Mouse (Mus musculus) kidney, embryonic 15.5 days (tissue): ENCODE results near the gene Purb. TPM values are rescaled to one million over a fixed set of nuclear protein-coding genes. Genes with fewer than 3 reads are reported as not detected.
A peak's percentile ranks its signal among the peaks of the same experiment; 100 is the strongest.
"Not testable (repeated sequence)": the region's sequence is repeated elsewhere in the genome, so short reads cannot be mapped to it uniquely, and the experiment has no call there.

Experiments
- ATAC-seq: fragments of 200-750 bp; cut with Nextera tagmentation; replicated peaks from 2 replicates; pipeline ENCODE4 v1.8.0; 2017; ENCODE audit warnings: moderate TSS enrichment; ENCODE audit not compliant: low FRiP score
- H3K27ac ChIP-seq: fragments of 300-500 bp; sonication (generic); 2 replicates; pipeline ENCODE4 v1.5.1; 2015; ENCODE audit warnings: mild to moderate bottlenecking, inconsistent platforms
- H3K27me3 ChIP-seq: fragments of 300-500 bp; sonication (generic); 2 replicates; pipeline ENCODE4 v1.6.1; 2015; ENCODE audit warnings: inconsistent platforms
- H3K36me3 ChIP-seq: fragments of 300-500 bp; sonication (generic); 2 replicates; pipeline ENCODE4 v1.6.1; 2015; ENCODE audit warnings: inconsistent platforms
- H3K4me1 ChIP-seq: fragments of 300-500 bp; sonication (generic); 2 replicates; pipeline ENCODE4 v1.6.1; 2015; ENCODE audit warnings: inconsistent platforms
- H3K4me2 ChIP-seq: fragments of 300-500 bp; sonication (generic); 2 replicates; pipeline ENCODE4 v1.6.1; 2015; ENCODE audit warnings: moderate library complexity, mild to moderate bottlenecking, inconsistent platforms
- H3K4me3 ChIP-seq: fragments of 300-500 bp; sonication (generic); replicated peaks from 2 replicates; pipeline ENCODE4 v1.5.1; 2015; ENCODE audit warnings: mild to moderate bottlenecking, inconsistent platforms
- H3K9ac ChIP-seq: fragments of 300-500 bp; sonication (generic); 2 replicates; pipeline ENCODE4 v1.6.1; 2015; ENCODE audit warnings: mild to moderate bottlenecking, inconsistent platforms
- H3K9me3 ChIP-seq: fragments of 300-500 bp; sonication (generic); replicated peaks from 2 replicates; pipeline ENCODE4 v1.6.1; 2016; ENCODE audit warnings: inconsistent platforms
- WGBS: fragments of 180-500 bp; shearing (Covaris S2); methylation state at CpG from one replicate; pipeline ENCODE4 v1.1.7; 2015; ENCODE audit warnings: mixed read lengths; 5-methylcytosine and 5-hydroxymethylcytosine counted together
- microRNA-seq: library from miRNA; unstranded; fragments of <30 nt; microRNA quantifications from one replicate; pipeline ENCODE4, GENCODE M21; 2016
- polyA plus RNA-seq: library from polyadenylated mRNA; unstranded; fragments of >200 nt; fragmentation: Nextera tagmentation; extraction: Ambion mirVana; gene quantifications from 2 replicates; pipeline ENCODE4 v1.2.1, GENCODE M21; 2015

Purb gene
- polyA plus RNA-seq, 1 experiment from 2014 or later: 29.2 TPM

DNA sequence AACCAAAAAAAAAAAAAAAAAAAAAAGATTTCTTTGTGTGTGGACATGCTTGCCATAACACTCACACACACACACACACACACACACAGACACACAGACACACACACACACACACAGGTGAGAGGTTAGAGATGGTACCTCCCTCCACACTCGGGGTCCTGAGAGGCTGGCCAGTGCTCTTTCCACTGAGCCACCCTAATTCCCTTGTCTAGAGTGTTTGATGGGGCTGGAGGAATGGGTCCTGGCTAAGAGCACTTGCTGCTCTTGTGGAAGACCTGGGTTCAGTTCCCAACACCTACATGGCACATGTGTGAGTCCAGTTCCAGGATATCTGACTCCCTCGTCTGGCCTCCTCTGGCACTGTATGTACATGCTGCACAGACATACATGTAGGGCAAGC, 38.0 kb downstream of the Purb start:
- no peaks in the 10 kb centered on the region for H3K27me3 ChIP-seq
- peaks cover 3% of the 10 kb centered on the region; the same call in 1 of the 2 replicates for H3K4me1 ChIP-seq
- H3K27ac ChIP-seq: no peak overlapping the region
- ATAC-seq: no peak
- H3K4me3 ChIP-seq: no peak overlapping the region
- 88% methylated on average over 2 of the region's 2 CpGs for WGBS
- H3K9me3 ChIP-seq: no peaks in the 10 kb centered on the region; the same call in 1 of the 2 replicates
- H3K4me2 ChIP-seq: no peak overlapping the region
- peaks cover 76% of the 10 kb centered on the region for H3K36me3 ChIP-seq
- no peak overlapping the region for H3K9ac ChIP-seq

DNA sequence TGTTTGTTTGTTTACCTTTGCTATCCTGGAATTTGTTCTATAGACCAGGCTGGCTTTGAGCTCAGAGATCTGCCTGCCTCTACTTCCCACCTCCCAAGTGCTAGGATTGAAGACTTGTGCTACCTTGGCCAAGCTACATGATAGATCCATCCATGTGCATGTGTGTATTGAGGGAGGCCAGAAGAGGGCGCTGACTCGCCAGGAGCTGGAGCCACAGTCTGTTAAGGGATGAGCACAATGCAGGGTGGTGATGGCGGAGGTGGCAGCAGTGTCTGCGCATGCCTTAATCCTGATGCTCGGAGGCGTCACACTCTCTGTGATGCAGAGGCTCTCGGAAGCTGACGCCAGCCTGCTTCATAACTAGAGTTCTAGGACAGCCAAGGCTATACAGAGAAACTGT, 39.3 kb downstream of the Purb start:
- no peak overlapping the region for H3K27ac ChIP-seq
- H3K27me3 ChIP-seq: no peaks in the 10 kb centered on the region
- ATAC-seq: no peak
- H3K4me3 ChIP-seq: no peak overlapping the region
- H3K9me3 ChIP-seq: no peaks in the 10 kb centered on the region; the same call in 1 of the 2 replicates
- peaks cover 86% of the 10 kb centered on the region for H3K36me3 ChIP-seq
- H3K4me2 ChIP-seq: no peak overlapping the region
- H3K9ac ChIP-seq: no peak overlapping the region
- 80% methylated on average over 8 of the region's 8 CpGs for WGBS
- no peaks in the 10 kb centered on the region for H3K4me1 ChIP-seq

DNA sequence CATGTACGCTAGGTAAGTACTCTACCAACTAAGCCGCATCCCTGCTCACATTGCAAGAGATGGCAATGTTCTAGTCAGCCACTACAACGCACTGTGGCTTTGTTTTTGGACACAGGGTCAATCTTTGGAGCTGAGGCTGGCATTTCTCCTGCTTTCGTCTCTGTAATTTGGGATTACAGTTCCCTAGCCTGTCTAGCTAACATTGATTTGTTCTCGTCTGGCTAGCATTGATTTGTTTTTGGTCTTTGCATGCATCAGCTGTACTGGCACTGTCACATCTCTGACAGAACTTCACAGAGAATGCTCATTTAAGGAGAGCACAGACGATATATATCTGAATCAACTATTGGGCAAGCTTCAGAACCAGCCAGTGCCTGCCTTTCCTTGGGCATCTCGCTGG, 45.5 kb downstream of the Purb start:
- ATAC-seq: no peak

GRCm38 (mm10) chr11:6420722-6421350, 54.9 kb downstream of the Purb start:
- H3K36me3 ChIP-seq: peaks cover 76% of the 10 kb centered on the region
- H3K4me1 ChIP-seq: peaks cover 17% of the 10 kb centered on the region
- H3K9me3 ChIP-seq: no peaks in the 10 kb centered on the region
- H3K27ac ChIP-seq: 0 out of 2 replicates have a peak overlapping the region, but pooled peaks have one; percentile 9
- no peaks in the 10 kb centered on the region for H3K27me3 ChIP-seq
- WGBS: 78% methylated on average over 2 of the region's 2 CpGs
- H3K9ac ChIP-seq: no peak overlapping the region
- H3K4me3 ChIP-seq: no peak overlapping the region
- ATAC-seq: no peak
- no peak overlapping the region for H3K4me2 ChIP-seq

More for the DNA sequence above, 45.5 kb downstream of the Purb start:
- Histone ChIP-seq H3K9ac (no peak overlapping the region), H3K4me3 (no peak overlapping the region), H3K9me3 (no peaks in the 10 kb centered on the region), H3K4me2 (no peak overlapping the region), H3K27ac (no peak overlapping the region), H3K36me3 (peaks cover 97% of the 10 kb centered on the region), H3K27me3 (no peaks in the 10 kb centered on the region), H3K4me1 (no peaks in the 10 kb centered on the region)
- 91% methylated on average over 7 of the region's 7 CpGs for WGBS

DNA sequence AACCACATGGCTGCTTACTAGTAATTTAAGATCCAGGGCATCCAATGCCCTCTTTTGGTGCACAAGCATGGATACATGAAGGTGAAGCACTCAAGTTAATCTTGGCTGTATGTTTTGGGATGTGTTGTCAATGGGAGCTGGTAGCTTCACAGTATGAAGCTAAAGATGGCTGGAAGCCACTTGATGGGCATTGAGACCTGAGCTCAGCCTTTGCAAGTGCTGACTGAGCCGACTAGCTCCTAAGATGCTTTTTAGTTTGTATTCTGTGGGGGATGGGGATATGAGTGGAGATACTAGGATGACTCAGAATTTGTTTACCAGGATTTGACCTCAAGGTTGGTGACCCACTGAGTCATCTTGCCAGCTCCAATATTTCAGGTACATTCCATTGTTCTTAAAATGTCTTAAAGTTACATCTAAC, 55.4 kb downstream of the Purb start:
- 19% methylated on average over 1 of the region's 1 CpGs for WGBS
- Histone ChIP-seq H3K9ac (no peak overlapping the region), H3K36me3 (peaks cover 73% of the 10 kb centered on the region), H3K4me1 (peaks cover 17% of the 10 kb centered on the region), H3K27me3 (no peaks in the 10 kb centered on the region), H3K9me3 (no peaks in the 10 kb centered on the region), H3K4me3 (no peak overlapping the region), H3K27ac (no peak overlapping the region), H3K4me2 (no peak overlapping the region)
- no peak for ATAC-seq

- Histone ChIP-seq H3K4me1 (peaks cover 26% of the 10 kb centered on the region), H3K36me3 (peaks cover 64% of the 10 kb centered on the region)
- H3K27ac ChIP-seq, H3K4me2 ChIP-seq, ATAC-seq, H3K9me3 ChIP-seq, H3K27me3 ChIP-seq, H3K9ac ChIP-seq, H3K4me3 ChIP-seq: not testable (repeated sequence)
- 73% methylated on average over 4 of the region's 4 CpGs for WGBS
Observed at GRCm38 (mm10) chr11:6419156-6419555, 56.6 kb downstream of the Purb start.

- Histone ChIP-seq H3K9ac (no peak overlapping the region), H3K9me3 (no peaks in the 10 kb centered on the region), H3K36me3 (peaks cover 61% of the 10 kb centered on the region), H3K4me3 (peak overlapping the region; percentile 98; the same call in 1 of the 2 replicates), H3K4me1 (peaks cover 26% of the 10 kb centered on the region), H3K4me2 (peak overlapping the region; percentile 85; the same call in 1 of the 2 replicates), H3K27ac (no peak overlapping the region), H3K27me3 (no peaks in the 10 kb centered on the region)
- WGBS: 85% methylated on average over 5 of the region's 5 CpGs
- ATAC-seq: no peak
Observed at GRCm38 (mm10) chr11:6418751-6419150, 57.0 kb downstream of the Purb start.

Small RNA genes within 50 kb of the gene (microRNA-seq; reads per million reads assigned to microRNA genes)
- not detected for gene Gm22123

Other genes with a start within 250 kb of the Purb start
- 0.06 TPM in 1 of 2 replicates, not detected in the other for gene Npc1l1, start 245.8 kb downstream of the Purb start, polyA plus RNA-seq
- 93.1 and 101 TPM in 2 replicates for gene Ddx56, start 208.1 kb downstream of the Purb start, polyA plus RNA-seq
- 130 and 133 TPM in 2 replicates for gene Tmed4, start 201.0 kb downstream of the Purb start, polyA plus RNA-seq
- 116 and 131 TPM in 2 replicates for gene Ogdh, start 184.3 kb downstream of the Purb start, polyA plus RNA-seq
- 11.4 and 12.4 TPM in 2 replicates for gene Zmiz2, start 86.8 kb downstream of the Purb start, polyA plus RNA-seq
- gene Ppia, start 60.5 kb downstream of the Purb start, polyA plus RNA-seq: 5,533 and 6,211 TPM in 2 replicates
- gene H2afv, start 31.5 kb downstream of the Purb start, polyA plus RNA-seq: 552 and 602 TPM in 2 replicates
- gene Myo1g, start 45.0 kb upstream of the Purb start, polyA plus RNA-seq: 1.0 and 1.4 TPM in 2 replicates
- gene Ccm2, start 71.0 kb upstream of the Purb start, polyA plus RNA-seq: 79.0 and 89.6 TPM in 2 replicates
- gene Nacad, start 130.1 kb upstream of the Purb start, polyA plus RNA-seq: 2.0 and 3.7 TPM in 2 replicates
- 43.0 and 46.4 TPM in 2 replicates for gene Tbrg4, start 150.2 kb upstream of the Purb start, polyA plus RNA-seq
- not detected in 2 replicates for gene Wap, start 162.7 kb upstream of the Purb start, polyA plus RNA-seq
- 10.8 and 11.7 TPM in 2 replicates for gene Ramp3, start 182.6 kb upstream of the Purb start, polyA plus RNA-seq